8 mouse cellular contexts compared by ENCODE assay signal in genomic region chr17:66416436-66416835, GRCm38 (mm10). TPM values are rescaled to one million over a fixed set of nuclear protein-coding genes. Genes with fewer than 3 reads are reported as not detected.
DNase-seq lines count a peak whose midpoint lies in the region; ATAC-seq lines count a peak whose summit lies in the region.

No protein-coding gene starts in this region.

- no peak for ATAC-seq in heart, embryonic 13.5 days (ENCODE audit: extremely low read depth, insufficient number of reproducible peaks, low FRiP score, low TSS enrichment)
- no peak for ATAC-seq in heart, embryonic 12.5 days (ENCODE audit: insufficient number of reproducible peaks, low FRiP score)
- ATAC-seq in embryonic facial prominence, embryonic 13.5 days (ENCODE audit: insufficient number of reproducible peaks, insufficient read depth, low FRiP score, low TSS enrichment, low read depth) = no peak
- no peak for ATAC-seq in intestine, embryonic 14.5 days (replicated peaks; ENCODE audit: low FRiP score, low TSS enrichment, low read depth)
- peak; percentile 16; the same call in 1 of the 2 replicates for ATAC-seq in midbrain, embryonic 15.5 days (replicated peaks)

- no peak overlapping the region for H3K4me3 ChIP-seq in heart, embryonic 13.5 days
- H3K4me3 ChIP-seq in heart, embryonic 12.5 days = no peak overlapping the region
- no peak overlapping the region for H3K4me3 ChIP-seq in embryonic facial prominence, embryonic 13.5 days
- H3K4me3 ChIP-seq in intestine, embryonic 14.5 days (ENCODE audit: low read depth, low read length) = 0 out of 2 replicates have a peak overlapping the region, but pooled peaks have one; percentile 6
- H3K4me3 ChIP-seq in midbrain, embryonic 15.5 days = no peak overlapping the region

- H3K9me3 ChIP-seq in heart, embryonic 13.5 days = no peaks in the 10 kb centered on the region
- no peaks in the 10 kb centered on the region for H3K9me3 ChIP-seq in heart, embryonic 12.5 days (replicated peaks)
- no peaks in the 10 kb centered on the region for H3K9me3 ChIP-seq in embryonic facial prominence, embryonic 13.5 days
- no peaks in the 10 kb centered on the region for H3K9me3 ChIP-seq in intestine, embryonic 14.5 days (ENCODE audit: control insufficient read depth, low read length)
- H3K9me3 ChIP-seq in midbrain, embryonic 15.5 days = no peaks in the 10 kb centered on the region

- H3K4me1 ChIP-seq in heart, embryonic 13.5 days = peaks cover 12% of the 10 kb centered on the region; the same call in 1 of the 2 replicates
- peaks cover 23% of the 10 kb centered on the region for H3K4me1 ChIP-seq in heart, embryonic 12.5 days (replicated peaks)
- peaks cover 27% of the 10 kb centered on the region for H3K4me1 ChIP-seq in embryonic facial prominence, embryonic 13.5 days
- peaks cover 31% of the 10 kb centered on the region for H3K4me1 ChIP-seq in intestine, embryonic 14.5 days (replicated peaks; ENCODE audit: control insufficient read depth, insufficient read depth, low read length)
- H3K4me1 ChIP-seq in midbrain, embryonic 15.5 days = peaks cover 40% of the 10 kb centered on the region

- no peak overlapping the region for H3K9ac ChIP-seq in heart, embryonic 13.5 days
- no peak overlapping the region for H3K9ac ChIP-seq in heart, embryonic 12.5 days
- no peak overlapping the region for H3K9ac ChIP-seq in embryonic facial prominence, embryonic 13.5 days
- no peak overlapping the region for H3K9ac ChIP-seq in intestine, embryonic 14.5 days (ENCODE audit: low read length)
- no peak overlapping the region for H3K9ac ChIP-seq in midbrain, embryonic 15.5 days

- H3K27me3 ChIP-seq in heart, embryonic 13.5 days (replicated peaks) = no peaks in the 10 kb centered on the region
- 0 out of 2 replicates have a peak, but pooled peaks cover 5% of the 10 kb centered on the region for H3K27me3 ChIP-seq in heart, embryonic 12.5 days (replicated peaks)
- no peaks in the 10 kb centered on the region for H3K27me3 ChIP-seq in embryonic facial prominence, embryonic 13.5 days
- H3K27me3 ChIP-seq in intestine, embryonic 14.5 days (replicated peaks; ENCODE audit: control insufficient read depth, insufficient read depth, low read length) = 0 out of 2 replicates have a peak, but pooled peaks cover 3% of the 10 kb centered on the region
- no peaks in the 10 kb centered on the region for H3K27me3 ChIP-seq in midbrain, embryonic 15.5 days (replicated peaks)

- no peak overlapping the region for H3K27ac ChIP-seq in heart, embryonic 13.5 days (replicated peaks)
- no peak overlapping the region for H3K27ac ChIP-seq in heart, embryonic 12.5 days (ENCODE audit: poor library complexity, severe bottlenecking)
- H3K27ac ChIP-seq in embryonic facial prominence, embryonic 13.5 days = no peak overlapping the region
- H3K27ac ChIP-seq in intestine, embryonic 14.5 days (ENCODE audit: low read depth) = no peak overlapping the region
- peak overlapping the region; percentile 53 for H3K27ac ChIP-seq in midbrain, embryonic 15.5 days

- DNase-seq in intestine, embryonic 14.5 days (ENCODE audit: low spot score) = no peak
- DNase-seq in thymus, postnatal 25 days = no peak
- no peak for DNase-seq in urinary bladder, postnatal 10 days (ENCODE audit: low spot score)
- DNase-seq in spleen, postnatal 4 days (ENCODE audit: low spot score in 2 of 2) = no peak

- H3K4me2 ChIP-seq in heart, embryonic 13.5 days = peak overlapping the region; percentile 45
- no peak overlapping the region for H3K4me2 ChIP-seq in heart, embryonic 12.5 days
- 0 out of 2 replicates have a peak overlapping the region, but pooled peaks have one; percentile 22 for H3K4me2 ChIP-seq in embryonic facial prominence, embryonic 13.5 days
- H3K4me2 ChIP-seq in intestine, embryonic 14.5 days (ENCODE audit: low read length) = peak overlapping the region; percentile 43
- H3K4me2 ChIP-seq in midbrain, embryonic 15.5 days = peak overlapping the region; percentile 45

- H3K36me3 ChIP-seq in heart, embryonic 13.5 days = no peaks in the 10 kb centered on the region
- no peaks in the 10 kb centered on the region for H3K36me3 ChIP-seq in heart, embryonic 12.5 days
- H3K36me3 ChIP-seq in embryonic facial prominence, embryonic 13.5 days = no peaks in the 10 kb centered on the region
- no peaks in the 10 kb centered on the region for H3K36me3 ChIP-seq in intestine, embryonic 14.5 days (ENCODE audit: control insufficient read depth, insufficient read depth, low read length)
- no peaks in the 10 kb centered on the region for H3K36me3 ChIP-seq in midbrain, embryonic 15.5 days (replicated peaks)

- WGBS in heart, embryonic 13.5 days = 61% methylated on average over 7 of the region's 7 CpGs
- WGBS in heart, embryonic 12.5 days = 70% methylated on average over 7 of the region's 7 CpGs
- 58% methylated on average over 7 of the region's 7 CpGs for WGBS in embryonic facial prominence, embryonic 13.5 days
- 32% methylated on average over 7 of the region's 7 CpGs for WGBS in intestine, embryonic 14.5 days
- 51% methylated on average over 7 of the region's 7 CpGs for WGBS in midbrain, embryonic 15.5 days

RNA-seq across cellular contexts. Expression of gene Mtcl1, which starts 33.1 kb away (rescaled TPM):
- 1.3 and 1.5 TPM in 2 replicates for polyA plus RNA-seq in heart, embryonic 13.5 days (2015; fragmentation: Nextera tagmentation; extraction: Ambion mirVana)
- polyA plus RNA-seq in heart, embryonic 12.5 days (2016; fragmentation: Nextera tagmentation; extraction: Ambion mirVana) = 1.4 and 1.7 TPM in 2 replicates
- polyA plus RNA-seq in embryonic facial prominence, embryonic 13.5 days (2015; fragmentation: Nextera tagmentation; extraction: Ambion mirVana) = 4.0 and 4.1 TPM in 2 replicates
- polyA plus RNA-seq in intestine, embryonic 14.5 days (2014; fragmentation: Nextera tagmentation; extraction: Ambion mirVana) = 11.7 and 14.6 TPM in 2 replicates
- 35.5 and 39.0 TPM in 2 replicates for polyA plus RNA-seq in midbrain, embryonic 15.5 days (2015; fragmentation: Nextera tagmentation; extraction: Ambion mirVana)
